Mouse (Mus musculus) neural tube, embryonic 10.5 days (tissue): Measurements from ENCODE around the gene Tshz2.

Experiments used
- DNase-seq: peaks from one replicate; pipeline ENCODE4 v3.0.0-alpha.2; 2017; ENCODE audit warnings: low spot score; ENCODE audit errors: extremely low spot score

Gene Tshz2

GRCm38 (mm10) chr2:170037346-170037745 is 404.5 kb downstream of the Tshz2 start:
- no peak for DNase-seq

- no peak for DNase-seq
Observed at GRCm38 (mm10) chr2:170039772-170040171, 407.0 kb downstream of the Tshz2 start.

- DNase-seq, result no peak
Observed at GRCm38 (mm10) chr2:170041101-170041500, 408.3 kb downstream of the Tshz2 start.

GRCm38 (mm10) chr2:170042471-170043213 is 409.8 kb downstream of the Tshz2 start:
- no peak for DNase-seq

GRCm38 (mm10) chr2:170043290-170043689 is 410.5 kb downstream of the Tshz2 start:
- DNase-seq, result no peak

- no peak for DNase-seq
Observed at GRCm38 (mm10) chr2:170045896-170046295, 413.1 kb downstream of the Tshz2 start.

- no peak for DNase-seq
Observed at GRCm38 (mm10) chr2:170046371-170047145, 413.7 kb downstream of the Tshz2 start.

GRCm38 (mm10) chr2:170048831-170049230 is 416.0 kb downstream of the Tshz2 start:
- no peak for DNase-seq

GRCm38 (mm10) chr2:170050651-170051050 is 417.8 kb downstream of the Tshz2 start:
- no peak for DNase-seq

GRCm38 (mm10) chr2:170051441-170051840 is 418.6 kb downstream of the Tshz2 start:
- DNase-seq, result no peak

GRCm38 (mm10) chr2:170054943-170055342 is 422.1 kb downstream of the Tshz2 start:
- no peak for DNase-seq

- DNase-seq, result peak; percentile 61
Observed at GRCm38 (mm10) chr2:170055413-170055812, 422.6 kb downstream of the Tshz2 start.

- no peak for DNase-seq
Observed at GRCm38 (mm10) chr2:170058774-170059173, 426.0 kb downstream of the Tshz2 start.

GRCm38 (mm10) chr2:170060066-170060465 is 427.3 kb downstream of the Tshz2 start:
- no peak for DNase-seq

GRCm38 (mm10) chr2:170062378-170062777 is 429.6 kb downstream of the Tshz2 start:
- no peak for DNase-seq

GRCm38 (mm10) chr2:170069976-170070375 is 437.2 kb downstream of the Tshz2 start:
- no peak for DNase-seq

- DNase-seq, result peak; percentile 56
Observed at GRCm38 (mm10) chr2:170070641-170071241, 437.9 kb downstream of the Tshz2 start.

- DNase-seq, result no peak
Observed at GRCm38 (mm10) chr2:170076941-170077490, 444.2 kb downstream of the Tshz2 start.

GRCm38 (mm10) chr2:170078041-170078440 is 445.2 kb downstream of the Tshz2 start:
- no peak for DNase-seq

GRCm38 (mm10) chr2:170078442-170079017 is 445.7 kb downstream of the Tshz2 start:
- DNase-seq, result peak; percentile 31
